Mouse (Mus musculus): Measurements from ENCODE around the gene Sri.
"Not testable (repeated sequence)": the region's sequence is repeated elsewhere in the genome, so short reads cannot be mapped to it uniquely, and the experiment has no call there.

Sri gene

GRCm38 (mm10) chr5:8045855-8046254, at the start of gene Sri:
Sri (plus strand) TSS chr5:8046078.
- no peak for DNase-seq (ENCODE audit: low spot score)

GRCm38 (mm10) chr5:7996401-7997044, 49.4 kb upstream of the Sri start:
- DNase-seq (ENCODE audit: low spot score) = no peak

GRCm38 (mm10) chr5:7997086-7997485, 48.8 kb upstream of the Sri start:
- no peak for DNase-seq (ENCODE audit: low spot score)

- DNase-seq (ENCODE audit: low spot score) = no peak
These were observed 45.4 kb upstream of the Sri start for GRCm38 (mm10) chr5:8000466-8000865.

GRCm38 (mm10) chr5:8002827-8003226, 43.1 kb upstream of the Sri start:
- no peak for DNase-seq (ENCODE audit: low spot score)

GRCm38 (mm10) chr5:8013276-8013675, 32.6 kb upstream of the Sri start:
- no peak for DNase-seq (ENCODE audit: low spot score)

GRCm38 (mm10) chr5:8034596-8034995, 11.3 kb upstream of the Sri start:
- not testable (repeated sequence) for DNase-seq (ENCODE audit: low spot score)

- no peak for DNase-seq (ENCODE audit: low spot score)
These were observed 7.9 kb downstream of the Sri start for GRCm38 (mm10) chr5:8053827-8054226.

GRCm38 (mm10) chr5:8055721-8056129, 9.8 kb downstream of the Sri start:
- DNase-seq (ENCODE audit: low spot score) = peak; percentile 17

- peak; percentile 85 for DNase-seq (ENCODE audit: low spot score)
These were observed 10.5 kb downstream of the Sri start for GRCm38 (mm10) chr5:8056141-8057017.

- no peak for DNase-seq (ENCODE audit: low spot score)
These were observed 11.1 kb downstream of the Sri start for GRCm38 (mm10) chr5:8057018-8057323.

GRCm38 (mm10) chr5:8058056-8058455, 12.2 kb downstream of the Sri start:
- no peak for DNase-seq (ENCODE audit: low spot score)

- no peak for DNase-seq (ENCODE audit: low spot score)
These were observed 16.6 kb downstream of the Sri start for GRCm38 (mm10) chr5:8062469-8062868.

GRCm38 (mm10) chr5:8063207-8063606, 17.3 kb downstream of the Sri start:
- DNase-seq (ENCODE audit: low spot score) = no peak

- no peak for DNase-seq (ENCODE audit: low spot score)
These were observed 27.5 kb downstream of the Sri start for GRCm38 (mm10) chr5:8073406-8073805.

GRCm38 (mm10) chr5:8073901-8074561, 28.2 kb downstream of the Sri start:
- no peak for DNase-seq (ENCODE audit: low spot score)

- DNase-seq (ENCODE audit: low spot score) = no peak
These were observed 31.6 kb downstream of the Sri start for GRCm38 (mm10) chr5:8077481-8077880.

GRCm38 (mm10) chr5:8082800-8083509, 37.1 kb downstream of the Sri start:
- no peak for DNase-seq (ENCODE audit: low spot score)

GRCm38 (mm10) chr5:8085661-8086060, 39.8 kb downstream of the Sri start:
- no peak for DNase-seq (ENCODE audit: low spot score)

- DNase-seq (ENCODE audit: low spot score) = no peak
These were observed 42.3 kb downstream of the Sri start for GRCm38 (mm10) chr5:8088147-8088546.

- no peak for DNase-seq (ENCODE audit: low spot score)
These were observed 49.0 kb downstream of the Sri start for GRCm38 (mm10) chr5:8094921-8095320.

GRCm38 (mm10) chr5:8095689-8096088, 49.8 kb downstream of the Sri start:
- DNase-seq (ENCODE audit: low spot score) = no peak
